Mouse (Mus musculus) intestine, embryonic 15.5 days (tissue): ENCODE data around the gene Stard7. TPM values are rescaled to one million over a fixed set of nuclear protein-coding genes. Genes with fewer than 3 reads are reported as not detected.
"Not testable (repeated sequence)": the region's sequence is repeated elsewhere in the genome, so short reads cannot be mapped to it uniquely, and the experiment has no call there.

Experiments used
- ATAC-seq: fragments of 200-750 bp; cut with Nextera tagmentation; 2 replicates; pipeline ENCODE4 v1.8.0; 2017; ENCODE audit warnings: moderate TSS enrichment, moderate library complexity
- H3K27ac ChIP-seq: fragments of 300-500 bp; sonication (generic); 2 replicates; pipeline ENCODE4 v1.5.1; 2015; ENCODE audit warnings: mild to moderate bottlenecking, inconsistent platforms
- H3K27me3 ChIP-seq: fragments of 300-500 bp; sonication (generic); replicated peaks from 2 replicates; pipeline ENCODE4 v1.6.1; 2015; ENCODE audit warnings: inconsistent platforms
- H3K36me3 ChIP-seq: fragments of 300-500 bp; sonication (generic); 2 replicates; pipeline ENCODE4 v1.6.1; 2015; ENCODE audit warnings: inconsistent platforms
- H3K4me1 ChIP-seq: fragments of 300-500 bp; sonication (generic); replicated peaks from 2 replicates; pipeline ENCODE4 v1.6.1; 2015; ENCODE audit warnings: inconsistent platforms
- H3K4me2 ChIP-seq: fragments of 300-500 bp; sonication (generic); replicated peaks from 2 replicates; pipeline ENCODE4 v1.6.1; 2015; ENCODE audit warnings: mild to moderate bottlenecking, inconsistent platforms
- H3K4me3 ChIP-seq: fragments of 300-500 bp; sonication (generic); replicated peaks from 2 replicates; pipeline ENCODE4 v1.5.1; 2015; ENCODE audit warnings: inconsistent platforms
- H3K9ac ChIP-seq: fragments of 300-500 bp; sonication (generic); 2 replicates; pipeline ENCODE4 v1.6.1; 2015; ENCODE audit warnings: inconsistent platforms
- H3K9me3 ChIP-seq: fragments of 300-500 bp; sonication (generic); 2 replicates; pipeline ENCODE4 v1.6.1; 2016; ENCODE audit warnings: inconsistent platforms
- WGBS: fragments of 180-500 bp; shearing (Covaris S2); methylation state at CpG from one replicate; pipeline ENCODE4 v1.1.7; 2015; 5-methylcytosine and 5-hydroxymethylcytosine counted together
- polyA plus RNA-seq: library from polyadenylated mRNA; unstranded; fragments of >200 nt; fragmentation: Nextera tagmentation; extraction: Ambion mirVana; gene quantifications from 2 replicates; pipeline ENCODE4 v1.2.1, GENCODE M21; 2015

Stard7 gene
- polyA plus RNA-seq, 1 experiment from 2014 or later: 89.1 TPM

DNA sequence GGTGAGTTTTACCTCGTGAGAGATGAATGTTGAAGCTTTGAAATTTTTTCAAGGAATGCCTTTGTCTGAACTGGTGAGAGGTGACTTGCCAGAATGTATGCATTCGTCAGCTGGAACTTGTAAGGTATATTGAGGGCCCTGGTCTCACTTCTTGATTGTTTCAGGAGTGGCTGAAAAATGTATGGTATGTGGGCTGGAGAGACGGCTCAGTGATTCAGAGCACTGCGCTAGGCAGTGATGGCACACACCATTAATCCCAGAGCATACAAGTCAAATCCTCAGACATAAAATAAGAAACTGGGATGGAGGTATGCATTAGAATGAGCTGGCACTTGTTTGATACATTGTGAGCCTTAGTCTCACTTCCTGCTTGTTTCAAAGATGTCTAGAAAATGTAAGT is 22.2 kb downstream of the Stard7 start:
- no peak overlapping the region for H3K4me2 ChIP-seq
- H3K4me1 ChIP-seq: no peaks in the 10 kb centered on the region
- ATAC-seq: no peak
- no peak overlapping the region for H3K4me3 ChIP-seq
- H3K9ac ChIP-seq: no peak overlapping the region
- no peaks in the 10 kb centered on the region for H3K9me3 ChIP-seq
- H3K36me3 ChIP-seq: peaks cover 39% of the 10 kb centered on the region
- WGBS: 66% methylated on average over 4 of the region's 4 CpGs
- no peak overlapping the region for H3K27ac ChIP-seq
- H3K27me3 ChIP-seq: no peaks in the 10 kb centered on the region

DNA sequence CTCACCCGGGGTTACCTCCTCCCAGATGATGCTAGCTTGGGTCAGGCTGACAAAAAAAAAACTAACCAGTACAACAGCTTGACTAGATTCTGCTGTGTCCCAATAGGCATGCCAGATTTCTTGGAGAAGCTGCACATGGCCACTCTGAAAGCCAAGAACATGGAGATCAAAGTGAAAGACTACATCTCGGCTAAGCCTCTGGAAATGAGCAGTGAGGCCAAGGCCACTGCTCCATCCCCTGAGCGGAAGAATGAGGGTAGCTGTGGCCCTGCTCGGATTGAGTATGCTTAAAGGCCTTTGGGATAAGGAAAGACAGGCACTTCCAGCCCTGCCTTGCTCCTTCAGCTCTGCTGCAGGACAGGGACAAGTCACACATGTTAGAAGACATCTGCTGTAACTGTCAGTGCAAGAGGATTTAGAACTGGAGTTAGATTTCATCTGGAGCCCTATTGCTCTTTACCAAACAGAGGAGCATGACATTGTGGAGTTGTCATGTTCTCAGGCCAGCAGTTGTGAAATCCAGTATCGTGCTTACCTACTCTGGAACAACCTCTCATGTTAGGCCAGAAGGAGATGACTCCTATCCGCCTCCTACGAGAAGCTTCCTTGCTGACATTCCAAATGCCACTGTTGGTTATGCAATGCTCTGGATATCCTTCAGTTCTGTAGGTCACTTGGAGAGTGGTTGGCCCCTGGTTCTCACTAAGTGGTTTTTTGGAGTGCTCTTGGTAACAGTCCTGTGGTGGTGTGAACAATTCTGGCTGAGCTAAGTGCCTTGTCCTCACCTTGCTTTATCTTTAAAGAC is 27.2 kb downstream of the Stard7 start:
- Histone ChIP-seq H3K27ac (no peak overlapping the region), H3K9me3 (no peaks in the 10 kb centered on the region), H3K9ac (no peak overlapping the region), H3K4me1 (no peaks in the 10 kb centered on the region), H3K27me3 (no peaks in the 10 kb centered on the region), H3K4me3 (no peak overlapping the region), H3K4me2 (no peak overlapping the region), H3K36me3 (peaks cover 36% of the 10 kb centered on the region)
- 94% methylated on average over 7 of the region's 7 CpGs for WGBS
- ATAC-seq: no peak

DNA sequence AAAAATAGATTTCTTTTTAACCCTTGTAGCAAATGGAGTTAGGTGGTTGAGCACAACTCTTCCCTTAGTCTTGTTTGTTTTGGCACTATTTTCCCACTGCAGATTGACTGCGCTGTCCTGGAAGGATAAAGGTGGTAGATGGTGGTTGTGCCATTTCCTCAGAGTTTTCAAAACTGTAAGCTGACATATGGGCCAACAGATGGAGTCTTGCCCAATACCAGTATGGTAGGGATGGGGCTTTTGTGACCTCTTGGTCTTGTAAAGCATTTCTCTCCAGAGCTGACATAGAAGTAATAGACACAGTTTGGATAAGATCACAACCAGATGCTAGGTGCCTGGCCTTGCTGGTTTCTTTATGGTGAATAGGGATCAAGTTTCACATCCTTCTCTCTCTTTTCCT is 28.0 kb downstream of the Stard7 start:
- H3K36me3 ChIP-seq: peaks cover 35% of the 10 kb centered on the region
- no peaks in the 10 kb centered on the region for H3K4me1 ChIP-seq
- no peak overlapping the region for H3K4me3 ChIP-seq
- H3K27ac ChIP-seq: no peak overlapping the region
- no peaks in the 10 kb centered on the region for H3K27me3 ChIP-seq
- H3K9ac ChIP-seq: no peak overlapping the region
- no peaks in the 10 kb centered on the region for H3K9me3 ChIP-seq
- H3K4me2 ChIP-seq: no peak overlapping the region
- ATAC-seq: no peak
- 93% methylated on average over 1 of the region's 1 CpGs for WGBS

DNA sequence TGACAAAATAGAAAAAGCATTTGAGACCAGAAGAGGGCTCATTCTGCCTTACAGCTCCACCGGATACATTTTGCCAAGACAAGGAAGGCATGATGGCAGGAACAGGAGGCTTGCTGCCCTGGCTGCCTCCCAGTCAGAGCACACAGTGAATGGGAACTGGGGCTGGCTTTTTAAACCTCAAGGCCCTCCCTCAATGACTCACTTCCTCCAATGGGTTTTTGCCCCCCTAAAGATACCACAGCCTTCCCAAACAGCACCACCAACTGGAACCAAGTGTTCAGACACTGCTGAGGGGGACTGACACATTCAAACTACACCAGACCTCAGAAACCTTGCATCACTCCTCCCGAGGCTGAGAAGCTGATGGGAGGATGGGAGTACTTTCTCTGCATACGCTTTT is 30.7 kb downstream of the Stard7 start:
- WGBS: 79% methylated on average over 3 of the region's 3 CpGs
- Histone ChIP-seq H3K36me3 (peaks cover 24% of the 10 kb centered on the region), H3K4me1 (no peaks in the 10 kb centered on the region), H3K4me3 (no peak overlapping the region), H3K9ac (no peak overlapping the region), H3K4me2 (no peak overlapping the region), H3K9me3 (no peaks in the 10 kb centered on the region), H3K27me3 (no peaks in the 10 kb centered on the region), H3K27ac (no peak overlapping the region)
- ATAC-seq: no peak

DNA sequence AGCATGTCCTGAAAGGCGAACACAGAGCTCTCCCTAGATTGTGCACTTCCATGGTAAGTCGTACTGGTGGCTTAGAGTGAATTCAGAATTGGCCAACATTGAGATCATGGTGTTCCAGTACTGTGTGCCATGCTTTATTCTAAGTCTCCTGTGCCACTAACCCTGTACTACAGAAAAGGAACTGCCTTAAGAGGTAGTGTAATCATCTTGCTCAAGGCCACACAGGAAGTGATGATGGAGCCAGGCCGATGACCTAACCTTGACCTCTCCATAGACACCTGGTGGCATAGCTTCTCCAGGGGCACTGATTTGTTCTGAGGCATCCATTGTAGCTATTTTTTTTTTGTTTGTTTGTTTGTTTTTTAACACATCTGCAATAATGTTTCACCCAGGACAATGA is 31.9 kb downstream of the Stard7 start:
- H3K4me1 ChIP-seq: no peaks in the 10 kb centered on the region
- 84% methylated on average over 3 of the region's 3 CpGs for WGBS
- no peak overlapping the region for H3K27ac ChIP-seq
- no peak for ATAC-seq
- no peak overlapping the region for H3K4me3 ChIP-seq
- H3K4me2 ChIP-seq: no peak overlapping the region
- peaks cover 21% of the 10 kb centered on the region for H3K36me3 ChIP-seq
- H3K27me3 ChIP-seq: no peaks in the 10 kb centered on the region
- no peaks in the 10 kb centered on the region for H3K9me3 ChIP-seq
- H3K9ac ChIP-seq: no peak overlapping the region

DNA sequence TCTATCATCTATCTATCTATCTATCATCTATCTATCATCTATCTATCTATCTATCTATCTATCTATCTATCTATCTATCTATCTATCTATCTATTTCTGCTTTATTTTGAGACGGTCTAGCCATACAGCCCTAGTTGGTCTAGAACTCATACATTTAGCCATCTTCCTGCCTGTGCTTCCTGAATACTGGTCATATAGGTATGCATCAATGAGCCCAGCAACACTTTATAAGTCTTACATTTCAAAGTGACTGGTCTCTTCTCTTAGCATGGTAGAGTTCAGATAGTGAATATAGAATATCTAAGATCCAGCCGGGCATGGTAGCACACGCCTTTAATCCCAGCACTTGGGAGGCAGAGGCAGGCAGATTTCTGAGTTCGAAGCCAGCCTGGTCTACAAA is 34.2 kb downstream of the Stard7 start:
- 94% methylated on average over 4 of the region's 4 CpGs for WGBS
- not testable (repeated sequence) for H3K4me1 ChIP-seq, ATAC-seq, H3K9ac ChIP-seq, H3K27ac ChIP-seq, H3K4me2 ChIP-seq, H3K36me3 ChIP-seq, H3K4me3 ChIP-seq, H3K9me3 ChIP-seq, H3K27me3 ChIP-seq

DNA sequence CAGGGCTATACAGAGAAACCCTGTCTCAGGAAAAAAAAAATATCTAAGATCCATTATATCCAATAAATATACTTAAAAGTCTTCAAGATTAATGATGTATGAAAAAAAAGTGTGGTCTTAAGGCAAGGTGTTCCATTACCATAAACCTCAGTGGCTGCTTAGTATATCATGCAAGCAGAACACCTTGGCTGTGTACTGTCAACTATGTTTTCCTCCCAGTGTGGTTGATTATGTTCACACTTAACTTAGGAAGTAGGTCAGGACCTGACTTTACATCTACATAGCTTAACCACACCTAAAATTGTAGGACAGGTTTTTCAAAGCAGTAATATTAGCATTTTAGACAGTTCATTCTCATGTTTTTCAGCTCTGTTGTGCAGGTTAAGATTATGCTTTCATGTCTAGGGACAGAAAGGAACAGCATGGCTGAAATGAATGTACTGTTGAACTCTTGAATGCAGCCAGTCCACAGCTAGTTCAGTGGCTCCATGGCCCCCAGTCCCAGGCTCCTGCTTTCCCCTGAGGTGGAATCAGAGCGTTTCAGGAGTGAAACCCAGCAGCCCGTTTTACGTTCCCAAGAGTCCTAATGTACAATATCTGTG is 34.7 kb downstream of the Stard7 start:
- H3K9me3 ChIP-seq: no peaks in the 10 kb centered on the region
- H3K27ac ChIP-seq: no peak overlapping the region
- ATAC-seq: no peak
- H3K4me3 ChIP-seq: no peak overlapping the region
- no peak overlapping the region for H3K4me2 ChIP-seq
- WGBS: 79% methylated on average over 3 of the region's 3 CpGs
- no peaks in the 10 kb centered on the region for H3K27me3 ChIP-seq
- no peak overlapping the region for H3K9ac ChIP-seq
- H3K36me3 ChIP-seq: no peaks in the 10 kb centered on the region
- no peaks in the 10 kb centered on the region for H3K4me1 ChIP-seq

DNA sequence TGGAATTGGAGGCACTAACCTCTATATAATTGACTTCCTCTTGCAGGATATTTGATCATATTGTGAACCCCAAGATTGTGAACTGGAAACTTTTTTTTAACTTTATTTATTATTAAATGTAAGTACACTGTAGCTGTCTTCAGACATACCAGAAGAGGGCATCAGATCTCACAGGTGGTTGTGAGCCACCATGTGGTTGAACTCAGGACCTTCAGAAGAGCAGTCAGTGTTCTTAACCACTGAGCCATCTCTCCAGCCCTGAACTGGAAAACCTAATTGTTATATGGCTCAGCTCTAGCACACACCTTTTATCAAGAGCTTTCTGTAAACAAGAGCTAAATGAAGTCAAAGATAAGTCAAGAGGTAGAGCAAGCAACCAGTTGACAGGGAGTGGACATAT is 36.1 kb downstream of the Stard7 start:
- ATAC-seq: no peak
- no peaks in the 10 kb centered on the region for H3K9me3 ChIP-seq

DNA sequence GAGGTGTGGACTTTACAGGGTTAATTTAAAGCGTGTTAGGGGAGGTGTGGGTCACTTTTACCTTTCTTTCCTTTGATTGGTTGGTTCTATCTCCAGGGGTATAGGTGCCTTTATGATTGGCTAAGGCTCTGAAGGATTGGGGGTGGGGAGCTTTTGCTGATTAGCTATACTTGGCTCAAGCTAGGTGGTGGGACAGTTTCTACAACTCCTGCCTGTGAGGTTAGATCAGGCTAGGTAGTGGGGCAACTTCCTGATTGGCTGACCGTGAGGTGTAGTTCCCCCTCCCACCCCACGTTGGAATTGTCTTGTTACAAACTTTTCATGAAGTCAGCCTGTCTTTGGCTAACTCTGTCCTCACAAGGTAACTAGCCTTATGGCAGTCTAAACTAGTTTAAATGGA is 37.2 kb downstream of the Stard7 start:
- WGBS: 39% methylated on average over 3 of the region's 3 CpGs
- no peak overlapping the region for H3K27ac ChIP-seq
- no peak for ATAC-seq

More for the DNA sequence above, 36.1 kb downstream of the Stard7 start:
- Histone ChIP-seq H3K4me1 (no peaks in the 10 kb centered on the region), H3K4me3 (no peak overlapping the region), H3K27me3 (no peaks in the 10 kb centered on the region), H3K36me3 (no peaks in the 10 kb centered on the region), H3K9ac (no peak overlapping the region), H3K27ac (no peak overlapping the region), H3K4me2 (no peak overlapping the region)

DNA sequence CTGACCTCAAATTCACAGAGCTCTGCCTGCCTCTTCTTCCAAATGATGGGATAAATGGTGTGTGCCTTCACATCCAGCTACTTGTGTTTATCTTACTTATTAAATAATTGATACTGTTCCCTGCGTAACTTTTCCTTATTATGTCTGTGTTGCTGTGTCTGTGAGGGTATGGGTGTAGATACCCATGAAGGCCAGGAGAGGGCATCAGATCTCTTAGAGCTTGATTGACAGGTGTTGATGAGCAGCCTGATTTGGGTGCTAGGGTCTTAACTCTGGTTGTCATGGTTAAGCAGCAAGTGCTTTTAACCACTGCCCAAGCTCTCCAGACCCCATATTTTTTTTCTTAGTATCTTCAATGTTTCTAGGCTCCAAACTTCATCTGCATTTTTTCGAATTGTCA is 38.6 kb downstream of the Stard7 start:
- no peak overlapping the region for H3K9ac ChIP-seq
- WGBS: 92% methylated on average over 2 of the region's 2 CpGs
- no peak for ATAC-seq
- no peaks in the 10 kb centered on the region for H3K4me1 ChIP-seq
- no peak overlapping the region for H3K27ac ChIP-seq
- H3K27me3 ChIP-seq: no peaks in the 10 kb centered on the region
- H3K36me3 ChIP-seq: no peaks in the 10 kb centered on the region
- H3K4me3 ChIP-seq: no peak overlapping the region
- H3K4me2 ChIP-seq: no peak overlapping the region
- H3K9me3 ChIP-seq: no peaks in the 10 kb centered on the region

More for the DNA sequence above, 37.2 kb downstream of the Stard7 start:
- H3K4me2 ChIP-seq: no peak overlapping the region
- no peak overlapping the region for H3K9ac ChIP-seq
- no peaks in the 10 kb centered on the region for H3K36me3 ChIP-seq
- H3K9me3 ChIP-seq: no peaks in the 10 kb centered on the region
- H3K4me3 ChIP-seq: no peak overlapping the region
- H3K4me1 ChIP-seq: no peaks in the 10 kb centered on the region
- H3K27me3 ChIP-seq: no peaks in the 10 kb centered on the region

DNA sequence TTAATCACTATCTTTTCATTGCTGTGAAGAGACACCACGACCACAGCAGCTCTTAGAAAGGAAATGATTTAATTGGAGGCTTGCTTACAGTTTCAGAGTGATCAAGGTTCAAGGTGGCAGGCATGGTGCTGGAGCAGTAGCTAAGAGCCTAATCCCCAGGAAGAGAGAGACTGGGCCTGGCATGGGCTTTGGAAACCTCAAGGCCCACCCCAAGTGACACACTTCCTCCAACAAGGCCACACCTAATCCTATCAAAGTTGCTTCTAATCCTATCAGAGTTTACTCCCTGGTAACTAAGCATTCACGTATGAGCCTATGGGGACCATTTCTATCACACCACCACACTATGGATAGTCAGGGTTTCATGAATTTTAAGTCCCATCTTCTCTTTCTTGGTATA is 40.2 kb downstream of the Stard7 start:
- H3K27me3 ChIP-seq: no peaks in the 10 kb centered on the region
- no peak overlapping the region for H3K9ac ChIP-seq
- no peaks in the 10 kb centered on the region for H3K36me3 ChIP-seq
- H3K9me3 ChIP-seq: no peaks in the 10 kb centered on the region
- no peak overlapping the region for H3K4me2 ChIP-seq
- no peak overlapping the region for H3K27ac ChIP-seq
- 46% methylated on average over 2 of the region's 2 CpGs for WGBS
- no peak overlapping the region for H3K4me3 ChIP-seq
- no peaks in the 10 kb centered on the region for H3K4me1 ChIP-seq
- no peak for ATAC-seq

DNA sequence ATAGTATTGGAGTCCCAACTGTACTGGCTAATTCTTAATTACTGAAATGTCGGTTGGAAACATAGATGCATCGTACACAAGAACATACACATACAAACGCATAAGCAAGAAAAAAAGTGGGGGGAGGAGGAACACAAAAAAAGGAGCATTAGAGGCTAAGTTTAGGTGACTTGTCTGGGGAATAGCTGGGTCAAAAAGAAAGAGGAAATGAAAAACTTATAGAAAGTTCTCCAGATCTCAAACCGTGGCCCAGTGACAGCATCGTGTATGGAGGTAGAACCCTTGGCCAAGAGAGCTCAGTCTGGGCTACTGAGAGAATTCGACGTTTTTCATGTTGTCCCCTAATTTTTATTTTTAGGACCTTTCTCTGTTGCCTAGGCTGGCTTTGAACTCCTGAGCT is 40.7 kb downstream of the Stard7 start:
- Histone ChIP-seq H3K4me3 (no peak overlapping the region), H3K27ac (no peak overlapping the region), H3K9me3 (no peaks in the 10 kb centered on the region), H3K4me1 (no peaks in the 10 kb centered on the region), H3K36me3 (no peaks in the 10 kb centered on the region), H3K9ac (no peak overlapping the region), H3K4me2 (no peak overlapping the region), H3K27me3 (no peaks in the 10 kb centered on the region)
- 91% methylated on average over 7 of the region's 7 CpGs for WGBS
- no peak for ATAC-seq

DNA sequence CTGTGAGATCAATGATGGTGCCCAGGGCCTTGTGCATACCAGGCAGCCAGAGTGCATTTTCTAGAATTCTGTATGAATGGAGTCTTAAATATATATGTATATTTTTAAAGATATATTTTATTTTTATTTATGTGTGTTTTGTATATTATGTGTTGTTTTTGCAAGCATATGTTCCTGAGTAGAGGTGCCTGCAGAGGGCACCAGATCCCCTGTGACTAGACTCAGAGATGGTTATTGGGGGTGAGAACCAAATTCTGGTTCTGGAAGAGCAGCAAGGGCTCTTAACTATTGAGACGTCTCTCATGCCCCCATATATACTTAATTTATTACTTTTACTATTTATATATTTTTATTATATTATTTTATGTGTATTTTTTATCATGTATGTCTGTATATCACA is 41.2 kb downstream of the Stard7 start:
- WGBS: 91% methylated on average over 1 of the region's 1 CpGs
- Histone ChIP-seq H3K4me1 (no peaks in the 10 kb centered on the region), H3K4me3 (no peak overlapping the region), H3K9me3 (no peaks in the 10 kb centered on the region), H3K9ac (no peak overlapping the region), H3K4me2 (no peak overlapping the region), H3K27me3 (no peaks in the 10 kb centered on the region), H3K27ac (no peak overlapping the region), H3K36me3 (no peaks in the 10 kb centered on the region)
- ATAC-seq: no peak
